Mouse (Mus musculus): ENCODE results near the gene Clec16a.

Gene Clec16a

GRCm38 (mm10) chr16:10536323-10536722, 8.8 kb upstream of the Clec16a start:
- no peak for DNase-seq

GRCm38 (mm10) chr16:10536961-10537360, 8.2 kb upstream of the Clec16a start:
- no peak for DNase-seq

GRCm38 (mm10) chr16:10540763-10541597, 4.2 kb upstream of the Clec16a start:
- no peak for DNase-seq

- peak; percentile 45 for DNase-seq
Measured at GRCm38 (mm10) chr16:10541598-10541930, 3.6 kb upstream of the Clec16a start.

- peak; percentile 51 for DNase-seq
Measured at GRCm38 (mm10) chr16:10542266-10542665, 2.9 kb upstream of the Clec16a start.

GRCm38 (mm10) chr16:10542698-10543365, 2.3 kb upstream of the Clec16a start, which contains the start of gene Dexi:
Gene Dexi, minus strand, starts transcription at chr16:10543054.
- DNase-seq: peak; percentile 94

GRCm38 (mm10) chr16:10546865-10547264, 1.7 kb downstream of the Clec16a start:
- no peak for DNase-seq

GRCm38 (mm10) chr16:10548938-10549337, 3.8 kb downstream of the Clec16a start:
- no peak for DNase-seq

- DNase-seq: no peak
Measured at GRCm38 (mm10) chr16:10549600-10549999, 4.5 kb downstream of the Clec16a start.

GRCm38 (mm10) chr16:10551592-10551991, 6.5 kb downstream of the Clec16a start:
- DNase-seq: no peak

GRCm38 (mm10) chr16:10553858-10554257, 8.7 kb downstream of the Clec16a start:
- DNase-seq: no peak

GRCm38 (mm10) chr16:10559991-10560390, 14.9 kb downstream of the Clec16a start:
- no peak for DNase-seq

GRCm38 (mm10) chr16:10565278-10565885, 20.2 kb downstream of the Clec16a start:
- peak; percentile 79 for DNase-seq

- no peak for DNase-seq
Measured at GRCm38 (mm10) chr16:10567153-10567552, 22.0 kb downstream of the Clec16a start.

GRCm38 (mm10) chr16:10569809-10570395, 24.8 kb downstream of the Clec16a start:
- no peak for DNase-seq

GRCm38 (mm10) chr16:10570708-10571107, 25.6 kb downstream of the Clec16a start:
- peak; percentile 60 for DNase-seq

- no peak for DNase-seq
Measured at GRCm38 (mm10) chr16:10571820-10572219, 26.7 kb downstream of the Clec16a start.

- no peak for DNase-seq
Measured at GRCm38 (mm10) chr16:10574936-10575335, 29.8 kb downstream of the Clec16a start.

- no peak for DNase-seq
Measured at GRCm38 (mm10) chr16:10575915-10576314, 30.8 kb downstream of the Clec16a start.

GRCm38 (mm10) chr16:10577548-10577947, 32.4 kb downstream of the Clec16a start:
- DNase-seq: no peak

GRCm38 (mm10) chr16:10578376-10578775, 33.2 kb downstream of the Clec16a start:
- no peak for DNase-seq

GRCm38 (mm10) chr16:10581234-10581898, 36.2 kb downstream of the Clec16a start:
- no peak for DNase-seq

- no peak for DNase-seq
Measured at GRCm38 (mm10) chr16:10585165-10585564, 40.0 kb downstream of the Clec16a start.

Measured in cerebellum, adult 8-10 months (tissue).